Mouse (Mus musculus): ENCODE data around the gene Tcn2. TPM values are rescaled to one million over a fixed set of nuclear protein-coding genes. Genes with fewer than 3 reads are reported as not detected.
A peak's percentile ranks its signal among the peaks of the same experiment; 100 is the strongest.
"Not testable (repeated sequence)": the region's sequence is repeated elsewhere in the genome, so short reads cannot be mapped to it uniquely, and the experiment has no call there.

The Tcn2 gene
- polyA plus RNA-seq, 1 experiment, result 62.0 TPM

DNA sequence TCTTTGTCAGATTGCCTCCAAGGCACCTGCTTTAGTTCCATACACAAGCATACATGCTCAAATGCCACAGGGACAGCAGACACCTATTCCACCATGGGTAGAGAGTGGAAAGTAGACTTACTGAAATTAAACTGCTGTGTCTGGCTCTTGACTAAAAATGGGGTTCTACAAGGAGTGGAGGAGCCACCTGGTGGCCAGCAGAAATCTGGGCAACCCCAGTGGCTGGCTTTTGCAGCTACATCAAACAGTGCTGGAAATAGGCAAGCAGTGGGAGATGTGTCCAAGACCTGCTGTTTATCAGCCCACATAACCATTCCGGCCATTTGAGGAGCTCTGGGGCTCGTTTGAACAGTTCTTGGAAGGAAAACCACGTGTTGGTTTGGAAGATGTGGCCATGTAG is 37.9 kb upstream of the Tcn2 start:
- Histone ChIP-seq H3K27ac (ENCODE audit: insufficient read depth, low read length) (no peak overlapping the region), H3K27me3 (ENCODE audit: control insufficient read depth, insufficient read depth, low read length) (no peaks in the 10 kb centered on the region), H3K36me3 (ENCODE audit: control insufficient read depth, insufficient read depth, low read length) (peaks cover 42% of the 10 kb centered on the region), H3K4me3 (ENCODE audit: extremely low read depth, insufficient read depth, insufficient read length) (no peak overlapping the region), H3K4me1 (ENCODE audit: control insufficient read depth, insufficient read depth, insufficient read length) (peaks cover 6% of the 10 kb centered on the region; the same call in 1 of the 2 replicates)
- WGBS, result 85% methylated on average over 3 of the region's 3 CpGs
- DNase-seq (ENCODE audit: low read depth in 1 of 2, low spot score in 2 of 2), result no peak
- TF ChIP-seq CTCF (IDR thresholded peaks at IDR 0.05; ENCODE audit: extremely low read depth, insufficient read depth, insufficient read length, insufficient replicate concordance) (no peak), POLR2A (IDR thresholded peaks at IDR 0.05; ENCODE audit: low read depth, low read length) (no peak)

GRCm38 (mm10) chr11:3964416-3965172 is 32.6 kb upstream of the Tcn2 start:
- TF ChIP-seq POLR2A (IDR thresholded peaks at IDR 0.05; ENCODE audit: low read depth, low read length), result no peak
- TF ChIP-seq CTCF (IDR thresholded peaks at IDR 0.05; ENCODE audit: extremely low read depth, insufficient read depth, insufficient read length, insufficient replicate concordance), result no peak
- Histone ChIP-seq H3K27ac (ENCODE audit: insufficient read depth, low read length) (no peak overlapping the region), H3K4me3 (ENCODE audit: extremely low read depth, insufficient read depth, insufficient read length) (peak overlapping the region; percentile 97), H3K36me3 (ENCODE audit: control insufficient read depth, insufficient read depth, low read length) (peaks cover 4% of the 10 kb centered on the region), H3K4me1 (ENCODE audit: control insufficient read depth, insufficient read depth, insufficient read length) (peaks cover 11% of the 10 kb centered on the region; the same call in 1 of the 2 replicates), H3K27me3 (ENCODE audit: control insufficient read depth, insufficient read depth, low read length) (no peaks in the 10 kb centered on the region)
- WGBS, result 6% methylated on average over 11 of the region's 11 CpGs
- peak in 1 of 2 experiments; percentile 17 for DNase-seq (ENCODE audit: low read depth in 1 of 2, low spot score in 2 of 2)

DNA sequence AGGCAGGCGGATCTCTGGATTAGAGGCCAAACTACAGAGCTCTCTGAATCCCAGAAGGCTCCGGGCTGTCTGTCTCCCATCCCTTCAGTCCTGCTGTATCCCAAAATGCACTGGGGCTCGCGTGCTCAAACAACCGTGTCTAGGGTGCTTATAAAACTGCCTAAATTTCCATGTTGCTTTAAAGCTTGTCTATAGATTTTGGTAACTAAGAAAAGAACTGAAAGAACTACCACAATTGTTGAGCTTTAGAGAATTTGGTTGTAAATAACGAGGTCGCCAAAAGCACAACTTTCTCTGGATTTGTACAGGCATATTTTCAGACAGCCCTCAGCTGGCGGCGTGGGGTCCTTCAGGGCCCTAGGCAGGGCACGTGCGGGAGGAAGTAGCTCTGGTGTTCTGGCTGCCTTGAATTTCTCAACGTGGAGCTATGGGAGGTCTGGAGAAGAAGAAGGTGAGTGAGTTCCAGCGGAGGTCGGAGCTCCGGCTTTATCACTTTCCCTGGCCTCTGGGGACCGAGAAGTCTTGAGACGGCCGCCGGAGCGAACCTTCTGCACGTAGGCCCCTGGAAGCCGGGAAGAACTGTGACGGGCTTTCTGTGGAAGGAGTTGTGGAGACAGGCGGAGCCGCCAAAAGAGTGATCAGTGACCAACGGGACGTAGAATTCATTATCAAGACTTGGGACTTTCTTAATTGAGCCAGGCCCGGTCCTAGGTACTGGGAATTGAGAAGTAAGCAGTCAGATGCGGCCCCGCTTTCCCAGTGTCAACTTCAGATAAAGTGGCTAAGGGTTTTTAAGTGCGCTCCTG is 31.9 kb upstream of the Tcn2 start, which contains the start of gene Pes1:
Pes1 (plus strand) TSS at position 366 of the 806 bp plus-strand sequence.
- peak; percentile 70 to 89 for DNase-seq (ENCODE audit: low read depth in 1 of 2, low spot score in 2 of 2)
- Histone ChIP-seq H3K4me3 (ENCODE audit: extremely low read depth, insufficient read depth, insufficient read length) (peak within 1 kb of the TSS; percentile 97), H3K4me1 (ENCODE audit: control insufficient read depth, insufficient read depth, insufficient read length) (peaks cover 11% of the 10 kb centered on the region; the same call in 1 of the 2 replicates), H3K27me3 (ENCODE audit: control insufficient read depth, insufficient read depth, low read length) (no peaks in the 10 kb centered on the region), H3K27ac (ENCODE audit: insufficient read depth, low read length) (peak within 1 kb of the TSS; percentile 69), H3K36me3 (ENCODE audit: control insufficient read depth, insufficient read depth, low read length) (peaks cover 2% of the 10 kb centered on the region)
- TF ChIP-seq POLR2A (IDR thresholded peaks at IDR 0.05; ENCODE audit: low read depth, low read length), result no peak; the same call in 1 of the 2 replicates
- TF ChIP-seq CTCF (IDR thresholded peaks at IDR 0.05; ENCODE audit: extremely low read depth, insufficient read depth, insufficient read length, insufficient replicate concordance), result no peak
- WGBS, result under 1% methylated on average over 31 of the region's 31 CpGs

DNA sequence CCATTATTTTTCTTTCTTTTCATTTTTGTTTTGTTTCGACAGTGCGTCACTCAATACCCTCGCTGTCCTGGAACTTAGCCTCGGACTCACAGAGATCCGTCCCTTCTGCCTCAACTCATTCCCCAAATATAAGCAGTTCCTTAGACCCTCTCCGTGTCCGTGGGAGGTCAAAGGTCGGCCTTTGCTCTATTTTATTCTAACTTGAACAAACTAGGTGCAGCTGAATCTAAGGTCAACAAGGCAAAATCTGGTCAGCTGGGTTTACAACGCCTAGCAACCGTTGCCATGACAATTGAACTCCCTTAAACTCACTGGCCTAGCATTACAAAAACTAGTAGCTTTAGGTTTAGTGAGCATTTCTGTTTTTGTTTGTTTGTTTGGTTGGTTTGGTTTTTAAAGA is 31.2 kb upstream of the Tcn2 start:
- Histone ChIP-seq H3K4me3 (ENCODE audit: extremely low read depth, insufficient read depth, insufficient read length) (peak overlapping the region; percentile 97), H3K36me3 (ENCODE audit: control insufficient read depth, insufficient read depth, low read length) (no peaks in the 10 kb centered on the region), H3K4me1 (ENCODE audit: control insufficient read depth, insufficient read depth, insufficient read length) (peaks cover 11% of the 10 kb centered on the region; the same call in 1 of the 2 replicates), H3K27me3 (ENCODE audit: control insufficient read depth, insufficient read depth, low read length) (no peaks in the 10 kb centered on the region), H3K27ac (ENCODE audit: insufficient read depth, low read length) (peak overlapping the region; percentile 69)
- no peak for DNase-seq (ENCODE audit: low read depth in 1 of 2, low spot score in 2 of 2)
- 85% methylated on average over 10 of the region's 10 CpGs for WGBS
- TF ChIP-seq CTCF (IDR thresholded peaks at IDR 0.05; ENCODE audit: extremely low read depth, insufficient read depth, insufficient read length, insufficient replicate concordance) (no peak), POLR2A (IDR thresholded peaks at IDR 0.05; ENCODE audit: low read depth, low read length) (no peak)

DNA sequence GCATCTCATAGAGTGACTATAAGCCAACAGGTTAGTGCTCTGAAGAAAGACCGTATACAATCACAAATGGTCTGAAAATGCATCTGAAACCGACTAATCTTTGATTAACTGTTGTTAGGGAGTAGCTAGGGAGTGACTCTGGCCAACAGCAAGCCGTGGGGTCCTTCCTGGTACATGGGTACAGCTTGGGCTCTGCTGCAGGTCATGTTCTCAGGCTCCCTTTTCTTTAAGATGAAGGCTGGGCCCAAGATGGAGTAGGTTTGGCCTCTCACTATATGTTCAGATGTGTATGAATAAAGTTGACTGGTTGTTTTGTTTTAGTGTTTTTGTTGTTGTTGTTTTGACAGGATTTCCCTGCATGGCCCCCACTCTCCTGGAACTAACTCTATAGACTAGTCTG is 29.8 kb upstream of the Tcn2 start:
- Histone ChIP-seq H3K36me3 (ENCODE audit: control insufficient read depth, insufficient read depth, low read length) (no peaks in the 10 kb centered on the region), H3K27me3 (ENCODE audit: control insufficient read depth, insufficient read depth, low read length) (no peaks in the 10 kb centered on the region), H3K27ac (ENCODE audit: insufficient read depth, low read length) (no peak overlapping the region), H3K4me1 (ENCODE audit: control insufficient read depth, insufficient read depth, insufficient read length) (peaks cover 11% of the 10 kb centered on the region; the same call in 1 of the 2 replicates), H3K4me3 (ENCODE audit: extremely low read depth, insufficient read depth, insufficient read length) (no peak overlapping the region)
- no peak for DNase-seq (ENCODE audit: low read depth in 1 of 2, low spot score in 2 of 2)
- WGBS, result 81% methylated on average over 3 of the region's 3 CpGs
- TF ChIP-seq POLR2A (IDR thresholded peaks at IDR 0.05; ENCODE audit: low read depth, low read length), result no peak

- DNase-seq (ENCODE audit: low read depth in 1 of 2, low spot score in 2 of 2), result no peak
- Histone ChIP-seq H3K27me3 (ENCODE audit: control insufficient read depth, insufficient read depth, low read length) (no peaks in the 10 kb centered on the region), H3K4me3 (ENCODE audit: extremely low read depth, insufficient read depth, insufficient read length) (no peak overlapping the region), H3K27ac (ENCODE audit: insufficient read depth, low read length) (no peak overlapping the region), H3K36me3 (ENCODE audit: control insufficient read depth, insufficient read depth, low read length) (no peaks in the 10 kb centered on the region), H3K4me1 (ENCODE audit: control insufficient read depth, insufficient read depth, insufficient read length) (peaks cover 11% of the 10 kb centered on the region; the same call in 1 of the 2 replicates)
- TF ChIP-seq CTCF (IDR thresholded peaks at IDR 0.05; ENCODE audit: extremely low read depth, insufficient read depth, insufficient read length, insufficient replicate concordance) (no peak), POLR2A (IDR thresholded peaks at IDR 0.05; ENCODE audit: low read depth, low read length) (no peak)
- 57% methylated on average over 2 of the region's 2 CpGs for WGBS
These were observed 28.9 kb upstream of the Tcn2 start for GRCm38 (mm10) chr11:3960901-3961300.

DNA sequence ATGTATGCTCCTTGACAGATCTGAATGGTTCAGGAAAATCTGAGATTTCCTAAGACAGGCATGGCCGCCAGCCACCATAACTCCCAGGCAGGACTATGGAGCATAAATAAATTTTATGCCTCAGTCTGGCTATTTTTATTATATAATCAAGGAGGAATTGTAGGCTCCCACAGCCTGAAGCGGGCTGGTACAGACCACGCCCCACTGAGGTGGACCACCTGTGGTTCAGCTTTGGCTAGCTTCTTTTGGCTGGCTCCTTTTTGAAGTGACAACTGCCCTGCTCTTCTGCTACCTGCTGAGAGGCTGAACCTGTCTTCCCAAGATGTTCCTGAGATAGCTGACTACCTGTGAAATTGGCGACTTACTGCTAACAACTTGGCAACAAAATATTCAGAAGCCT is 23.4 kb upstream of the Tcn2 start:
- not testable (repeated sequence) for H3K36me3 ChIP-seq (ENCODE audit: control insufficient read depth, insufficient read depth, low read length); H3K4me3 ChIP-seq (ENCODE audit: extremely low read depth, insufficient read depth, insufficient read length); DNase-seq (ENCODE audit: low read depth in 1 of 2, low spot score in 2 of 2); H3K27ac ChIP-seq (ENCODE audit: insufficient read depth, low read length); H3K4me1 ChIP-seq (ENCODE audit: control insufficient read depth, insufficient read depth, insufficient read length); H3K27me3 ChIP-seq (ENCODE audit: control insufficient read depth, insufficient read depth, low read length)
- 79% methylated on average over 4 of the region's 4 CpGs for WGBS

DNA sequence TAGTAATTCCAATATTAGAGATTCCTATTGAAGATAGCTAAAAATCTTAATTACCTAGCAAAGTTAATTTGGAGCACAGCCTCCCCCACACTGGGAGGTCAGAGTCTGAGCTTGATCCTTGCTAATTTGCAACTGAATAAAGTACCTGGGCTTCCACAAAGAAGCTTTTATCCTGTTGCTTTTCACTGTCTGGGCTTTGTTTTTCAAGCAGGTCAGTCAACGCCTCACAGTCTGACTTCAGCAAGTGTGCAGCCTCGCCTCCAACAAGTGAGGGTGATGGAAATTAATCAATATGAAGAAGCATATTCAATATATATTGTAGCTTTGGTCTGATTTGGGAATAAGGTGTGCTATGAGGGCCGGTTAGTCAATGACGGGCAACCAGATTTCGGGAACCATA is 22.9 kb upstream of the Tcn2 start:
- WGBS, result 90% methylated on average over 5 of the region's 5 CpGs
- not testable (repeated sequence) for H3K27me3 ChIP-seq (ENCODE audit: control insufficient read depth, insufficient read depth, low read length); H3K27ac ChIP-seq (ENCODE audit: insufficient read depth, low read length); H3K4me3 ChIP-seq (ENCODE audit: extremely low read depth, insufficient read depth, insufficient read length); H3K36me3 ChIP-seq (ENCODE audit: control insufficient read depth, insufficient read depth, low read length); DNase-seq (ENCODE audit: low read depth in 1 of 2, low spot score in 2 of 2); H3K4me1 ChIP-seq (ENCODE audit: control insufficient read depth, insufficient read depth, insufficient read length)
